In genomic region chr13:5229476-5229875, GRCm38 (mm10) we compare ENCODE assay signal across 11 mouse cellular contexts.
"Had no signal": no experiment of that assay in that cellular context is flagged by ENCODE, and none has a peak within 500 bp of the region (broad histone marks: within the 10 kb centered on the region; RNA-seq: fewer than 3 reads in every experiment).

No protein-coding gene starts in this region.

- ATAC-seq: inflammation-experienced regulatory T-cells, adult 6 months; midbrain, embryonic 13.5 days had no signal

- H3K4me3 ChIP-seq: limb, embryonic 12.5 days; midbrain, embryonic 13.5 days had no signal

- H3K27me3 ChIP-seq: limb, embryonic 12.5 days; midbrain, embryonic 13.5 days had no signal

- H3K27ac ChIP-seq: limb, embryonic 12.5 days; midbrain, embryonic 13.5 days had no signal

- H3K4me1 ChIP-seq: limb, embryonic 12.5 days; midbrain, embryonic 13.5 days had no signal

- H3K4me2 ChIP-seq: limb, embryonic 12.5 days; midbrain, embryonic 13.5 days had no signal

- H3K9me3 ChIP-seq: limb, embryonic 12.5 days; midbrain, embryonic 13.5 days had no signal

- H3K36me3 ChIP-seq: limb, embryonic 12.5 days; midbrain, embryonic 13.5 days had no signal

- H3K9ac ChIP-seq: limb, embryonic 12.5 days; midbrain, embryonic 13.5 days had no signal

- DNase-seq: kidney, adult 8-10 months; kidney, postnatal 25 days; layer of hippocampus, adult 9-11 months; liver; lung, postnatal 36 days; right cerebral cortex, postnatal 14 days; thymus, adult 18-20 months; thymus, postnatal 14 days had no signal
